ENCODE assay signal across 20 mouse cellular contexts in genomic region chr1:77233010-77233409, GRCm38 (mm10).
DNase-seq lines count a peak whose midpoint lies in the region; ATAC-seq lines count a peak whose summit lies in the region.
"Had no signal": no experiment of that assay in that cellular context is flagged by ENCODE, and none has a peak within 500 bp of the region (broad histone marks: within the 10 kb centered on the region; RNA-seq: fewer than 3 reads in every experiment).

No protein-coding gene starts in this region.

- no peaks in the 10 kb centered on the region for H3K9me3 ChIP-seq in heart, embryonic 11.5 days (replicated peaks; ENCODE audit: control insufficient read depth, low read length)
- H3K9me3 ChIP-seq: neural tube, embryonic 15.5 days had no signal

- no peak overlapping the region for H3K27ac ChIP-seq in heart, embryonic 11.5 days (ENCODE audit: low read depth, low read length)
- H3K27ac ChIP-seq: neural tube, embryonic 15.5 days had no signal

- intact Hi-C loops in heart, postnatal 10 days (cut with DNase I) = no loop called here

- H3K4me2 ChIP-seq in heart, embryonic 11.5 days = no peak overlapping the region
- H3K4me2 ChIP-seq: neural tube, embryonic 15.5 days had no signal

- no peak overlapping the region for H3K9ac ChIP-seq in heart, embryonic 11.5 days (ENCODE audit: low read depth, low read length)
- H3K9ac ChIP-seq: neural tube, embryonic 15.5 days had no signal

- H3K4me1 ChIP-seq in heart, embryonic 11.5 days (ENCODE audit: control insufficient read depth, insufficient read depth, low read length) = peaks cover 3% of the 10 kb centered on the region; the same call in 1 of the 2 replicates
- H3K4me1 ChIP-seq: neural tube, embryonic 15.5 days had no signal

- no peak for ATAC-seq in heart, embryonic 11.5 days (replicated peaks; ENCODE audit: insufficient number of reproducible peaks, low FRiP score, low TSS enrichment)
- no peak for ATAC-seq in CD4-positive, CD25-positive, alpha-beta regulatory T cell, adult 4 months
- ATAC-seq in granulocyte monocyte progenitor cell, adult 5-6 weeks (replicated peaks; ENCODE audit: poor library complexity, severe bottlenecking) = no peak
- ATAC-seq: hindbrain, embryonic 16.5 days; intestine, embryonic 16.5 days; midbrain, embryonic 16.5 days had no signal

- 53% methylated on average over 4 of the region's 4 CpGs for WGBS in heart, embryonic 11.5 days (ENCODE audit: insufficient replicate concordance)

- H3K36me3 ChIP-seq in heart, embryonic 11.5 days (ENCODE audit: control insufficient read depth, insufficient read depth, low read length) = no peaks in the 10 kb centered on the region
- H3K36me3 ChIP-seq: neural tube, embryonic 15.5 days had no signal

- no peaks in the 10 kb centered on the region for H3K27me3 ChIP-seq in heart, embryonic 11.5 days (ENCODE audit: control insufficient read depth, insufficient read depth, low read length)
- H3K27me3 ChIP-seq: neural tube, embryonic 15.5 days had no signal

- DNase-seq in heart, adult 18-20 months = peak; percentile 64 to 74
- peak; percentile 15 for DNase-seq in brain, adult 2 months (ENCODE audit: low read depth, low spot score)
- DNase-seq in heart, postnatal 10 days = peak; percentile 46 to 57
- DNase-seq in kidney, postnatal 10 days = peak; percentile 46
- no peak for DNase-seq in cerebellum, postnatal 25 days
- DNase-seq: B cell, adult 2 months; cerebellum, postnatal 10 days; left cerebral cortex, postnatal 4 days; liver; lung, adult 2 months; lung, postnatal 36 days; spleen, adult 18-20 months; thymus, postnatal 25 days had no signal

- H3K4me3 ChIP-seq in heart, embryonic 11.5 days (ENCODE audit: low read depth, low read length) = no peak overlapping the region
- H3K4me3 ChIP-seq: neural tube, embryonic 15.5 days had no signal

Comparison
In these comparisons a context has a peak if more than half of its experiments do, and no peak if none do; other contexts are left out.
1. DNase-seq: peak in heart, adult 18-20 months (2 of 2), brain, adult 2 months (single experiment), heart, postnatal 10 days (2 of 2) and kidney, postnatal 10 days (single experiment); none in cerebellum, postnatal 25 days (0 of 2).